8 mouse cellular contexts compared by ENCODE assay signal in the genomic region with DNA sequence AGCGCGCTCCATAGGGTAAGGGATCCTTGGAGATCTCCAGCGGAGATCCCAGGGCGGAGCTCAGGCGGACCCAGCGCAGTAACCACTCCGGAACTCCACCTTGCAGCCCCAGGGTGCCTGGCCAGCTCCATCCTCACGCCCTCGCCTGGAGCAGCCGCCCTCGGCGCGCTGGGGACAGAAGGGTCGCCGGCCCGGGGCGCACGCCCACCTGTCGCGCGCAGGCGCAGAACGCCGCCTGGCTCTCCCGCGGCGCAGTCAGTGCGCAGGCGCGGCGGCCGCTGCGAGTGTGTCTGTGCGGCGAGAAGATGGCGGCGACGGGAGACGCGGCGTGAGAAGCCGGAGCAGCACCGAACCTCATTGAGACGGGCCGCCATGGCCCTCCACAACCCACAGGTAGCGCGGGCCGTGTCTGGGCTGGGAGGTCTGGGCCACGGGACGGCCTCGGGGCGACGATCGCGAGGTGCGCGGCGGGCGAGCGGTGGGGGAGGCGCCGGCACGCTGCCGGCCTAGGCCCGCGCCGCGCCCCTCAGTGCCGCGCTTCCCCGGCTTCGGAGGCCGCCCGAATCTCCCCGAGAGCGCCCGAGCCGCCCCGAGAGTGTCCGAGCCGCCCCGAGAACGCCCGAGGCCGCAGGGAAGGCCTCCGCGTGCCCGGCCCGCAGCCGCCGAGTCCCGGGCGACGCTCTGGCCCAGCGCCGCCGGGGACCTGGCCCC. TPM values are rescaled to one million over a fixed set of nuclear protein-coding genes. Genes with fewer than 3 reads are reported as not detected.
DNase-seq lines count a peak whose midpoint lies in the region; ATAC-seq and TF ChIP-seq lines count a peak whose summit lies in the region.

Gene Gm20388, plus strand, starts transcription at position 295 of the 711 bp plus-strand sequence.

- H3K9ac ChIP-seq in intestine, postnatal 0 days (ENCODE audit: low read depth, low read length): peak within 1 kb of the TSS; percentile 73

- peaks cover under 1% of the 10 kb centered on the region; the same call in 1 of the 2 replicates for H3K36me3 ChIP-seq in embryonic facial prominence, embryonic 10.5 days (replicated peaks)
- no peaks in the 10 kb centered on the region for H3K36me3 ChIP-seq in intestine, postnatal 0 days (ENCODE audit: control insufficient read depth, insufficient read depth)
- H3K36me3 ChIP-seq in midbrain, embryonic 10.5 days: peaks cover 2% of the 10 kb centered on the region; the same call in 1 of the 2 replicates

- no peak for TF ChIP-seq CTCF in intestine, postnatal 0 days (IDR thresholded peaks at IDR 0.05; ENCODE audit: low read depth)

- ATAC-seq in intestine, postnatal 0 days: peak; percentile 95

- H3K27ac ChIP-seq in embryonic facial prominence, embryonic 10.5 days (replicated peaks): peak within 1 kb of the TSS; percentile 98
- H3K27ac ChIP-seq in intestine, postnatal 0 days (ENCODE audit: low read depth, low read length): peak within 1 kb of the TSS; percentile 82
- H3K27ac ChIP-seq in midbrain, embryonic 10.5 days (replicated peaks): peak within 1 kb of the TSS; percentile 97

- peaks cover 19% of the 10 kb centered on the region; the same call in 1 of the 2 replicates for H3K27me3 ChIP-seq in embryonic facial prominence, embryonic 10.5 days (replicated peaks; ENCODE audit: low read depth, poor library complexity, severe bottlenecking)
- no peaks in the 10 kb centered on the region for H3K27me3 ChIP-seq in intestine, postnatal 0 days (replicated peaks; ENCODE audit: control insufficient read depth, insufficient read depth, low read length)
- peaks cover 6% of the 10 kb centered on the region for H3K27me3 ChIP-seq in midbrain, embryonic 10.5 days (ENCODE audit: low read depth, poor library complexity, severe bottlenecking)

- peaks cover 46% of the 10 kb centered on the region for H3K4me1 ChIP-seq in embryonic facial prominence, embryonic 10.5 days
- peaks cover 7% of the 10 kb centered on the region; the same call in 1 of the 2 replicates for H3K4me1 ChIP-seq in intestine, postnatal 0 days (replicated peaks; ENCODE audit: control insufficient read depth, insufficient read depth, low read length)
- peaks cover 55% of the 10 kb centered on the region for H3K4me1 ChIP-seq in midbrain, embryonic 10.5 days

- peak within 1 kb of the TSS; percentile 78 for H3K4me3 ChIP-seq in embryonic facial prominence, embryonic 10.5 days
- peak within 1 kb of the TSS; percentile 71 for H3K4me3 ChIP-seq in intestine, postnatal 0 days (ENCODE audit: low read depth, low read length)
- H3K4me3 ChIP-seq in midbrain, embryonic 10.5 days: peak within 1 kb of the TSS; percentile 85

- intact Hi-C loops in left cerebral cortex, postnatal 36 days (cut with DNase I): no loop called here

- H3K9me3 ChIP-seq in embryonic facial prominence, embryonic 10.5 days: no peaks in the 10 kb centered on the region
- no peaks in the 10 kb centered on the region for H3K9me3 ChIP-seq in intestine, postnatal 0 days (ENCODE audit: control insufficient read depth)
- no peaks in the 10 kb centered on the region for H3K9me3 ChIP-seq in midbrain, embryonic 10.5 days (replicated peaks)

- DNase-seq in adrenal gland, postnatal 14 days: peak; percentile 94
- DNase-seq in embryonic facial prominence, embryonic 10.5 days (ENCODE audit: low spot score): peak; percentile 94
- DNase-seq in gonadal fat pad, adult 2 months (ENCODE audit: low read depth): no peak
- DNase-seq in left cerebral cortex, postnatal 36 days (ENCODE audit: low spot score in 2 of 2): peak; percentile 94 to 95
- DNase-seq in midbrain, embryonic 10.5 days (ENCODE audit: low spot score): peak; percentile 92
- peak; percentile 78 to 85 for DNase-seq in right cerebral cortex, postnatal 36 days (ENCODE audit: low spot score in 2 of 2)
- DNase-seq in urinary bladder, postnatal 4 days (ENCODE audit: low spot score in 2 of 2): peak; percentile 90 to 91

- peak within 1 kb of the TSS; percentile 84 for H3K4me2 ChIP-seq in intestine, postnatal 0 days (replicated peaks; ENCODE audit: low read depth)

- WGBS in embryonic facial prominence, embryonic 10.5 days: under 1% methylated on average over 97 of the region's 97 CpGs
- WGBS in intestine, postnatal 0 days: under 1% methylated on average over 75 of the region's 97 CpGs
- WGBS in midbrain, embryonic 10.5 days: under 1% methylated on average over 82 of the region's 97 CpGs

RNA-seq across cellular contexts. Expression of gene Gm20388, which starts in this region (rescaled TPM):
- total RNA-seq in adrenal gland, postnatal 14 days (2021): 4.6 and 17.6 TPM in 2 replicates
- 1.1 and 3.6 TPM in 2 replicates for polyA plus RNA-seq in embryonic facial prominence, embryonic 10.5 days (2016; fragmentation: Nextera tagmentation; extraction: Ambion mirVana)
- 85.6 and 119 TPM in 2 replicates for polyA plus RNA-seq in gonadal fat pad, adult 2 months (2012; rRNA removed)
- not detected in 2 replicates for polyA plus RNA-seq in intestine, postnatal 0 days (2015; fragmentation: Nextera tagmentation; extraction: Ambion mirVana)
- 10 to 100 TPM; 10.3 to 10.6 TPM for total RNA-seq in left cerebral cortex, postnatal 36 days (2021)
- polyA plus RNA-seq in midbrain, embryonic 10.5 days (2016; fragmentation: Nextera tagmentation; extraction: Ambion mirVana): 7.1 and 7.3 TPM in 2 replicates

Comparison
In these comparisons a context has a peak if more than half of its experiments do, and no peak if none do; other contexts are left out.
1. RNA of gene Gm20388 (polyA plus RNA-seq): 85.6 to 119 TPM in gonadal fat pad, adult 2 months; 7.1 to 7.3 TPM in midbrain, embryonic 10.5 days, 1.1 to 3.6 TPM in embryonic facial prominence, embryonic 10.5 days and not detected in intestine, postnatal 0 days; every median in the first group is over 10 times any median in the second.
2. Peak in ATAC-seq, H3K4me3 ChIP-seq, H3K27ac ChIP-seq, H3K9ac ChIP-seq and H3K4me2 ChIP-seq in intestine, postnatal 0 days; RNA of the gene not detected or under 1 TPM.
3. Peak in every context shown above with its lines, with median percentiles within 50 percentile points of each other: H3K27ac ChIP-seq and H3K4me3 ChIP-seq.